Mouse (Mus musculus) forebrain, embryonic 15.5 days (tissue): ENCODE measurements around the gene Inka1. TPM values are rescaled to one million over a fixed set of nuclear protein-coding genes. Genes with fewer than 3 reads are reported as not detected.

Source experiments
- ATAC-seq: fragments of 200-750 bp; cut with Nextera tagmentation; replicated peaks from 2 replicates; pipeline ENCODE4 v1.8.0; 2017; ENCODE audit warnings: mild to moderate bottlenecking, moderate TSS enrichment, moderate library complexity
- H3K27ac ChIP-seq: fragments of 300-500 bp; sonication (generic); replicated peaks from 2 replicates; pipeline ENCODE4 v1.5.1; 2015; ENCODE audit warnings: mild to moderate bottlenecking, inconsistent platforms
- H3K27me3 ChIP-seq: fragments of 300-500 bp; sonication (generic); 2 replicates; pipeline ENCODE4 v1.6.1; 2015; ENCODE audit warnings: inconsistent platforms
- H3K36me3 ChIP-seq: fragments of 300-500 bp; sonication (generic); 2 replicates; pipeline ENCODE4 v1.6.1; 2015; ENCODE audit warnings: mild to moderate bottlenecking, inconsistent platforms
- H3K4me1 ChIP-seq: fragments of 300-500 bp; sonication (generic); 2 replicates; pipeline ENCODE4 v1.6.1; 2015; ENCODE audit warnings: inconsistent platforms
- H3K4me2 ChIP-seq: fragments of 300-500 bp; sonication (generic); replicated peaks from 2 replicates; pipeline ENCODE4 v1.6.1; 2015; ENCODE audit warnings: mild to moderate bottlenecking, inconsistent platforms
- H3K4me3 ChIP-seq: fragments of 300-500 bp; sonication (generic); 2 replicates; pipeline ENCODE4 v1.5.1; 2015; ENCODE audit warnings: mild to moderate bottlenecking, inconsistent platforms
- H3K9ac ChIP-seq: fragments of 300-500 bp; sonication (generic); replicated peaks from 2 replicates; pipeline ENCODE4 v1.6.1; 2015; ENCODE audit warnings: mild to moderate bottlenecking, inconsistent platforms
- H3K9me3 ChIP-seq: fragments of 300-500 bp; sonication (generic); 2 replicates; pipeline ENCODE4 v1.6.1; 2016; ENCODE audit warnings: inconsistent platforms
- WGBS: fragments of 180-500 bp; shearing (Covaris S2); methylation state at CpG from one replicate; pipeline ENCODE4 v1.1.7; 2015; ENCODE audit warnings: mixed read lengths; 5-methylcytosine and 5-hydroxymethylcytosine counted together
- polyA plus RNA-seq: library from polyadenylated mRNA; unstranded; fragments of >200 nt; fragmentation: Nextera tagmentation; extraction: Ambion mirVana; gene quantifications from 2 replicates; pipeline ENCODE4 v1.2.1, GENCODE M21; 2015

Inka1 gene
- polyA plus RNA-seq, 1 experiment from 2014 or later, result 12.8 TPM

DNA sequence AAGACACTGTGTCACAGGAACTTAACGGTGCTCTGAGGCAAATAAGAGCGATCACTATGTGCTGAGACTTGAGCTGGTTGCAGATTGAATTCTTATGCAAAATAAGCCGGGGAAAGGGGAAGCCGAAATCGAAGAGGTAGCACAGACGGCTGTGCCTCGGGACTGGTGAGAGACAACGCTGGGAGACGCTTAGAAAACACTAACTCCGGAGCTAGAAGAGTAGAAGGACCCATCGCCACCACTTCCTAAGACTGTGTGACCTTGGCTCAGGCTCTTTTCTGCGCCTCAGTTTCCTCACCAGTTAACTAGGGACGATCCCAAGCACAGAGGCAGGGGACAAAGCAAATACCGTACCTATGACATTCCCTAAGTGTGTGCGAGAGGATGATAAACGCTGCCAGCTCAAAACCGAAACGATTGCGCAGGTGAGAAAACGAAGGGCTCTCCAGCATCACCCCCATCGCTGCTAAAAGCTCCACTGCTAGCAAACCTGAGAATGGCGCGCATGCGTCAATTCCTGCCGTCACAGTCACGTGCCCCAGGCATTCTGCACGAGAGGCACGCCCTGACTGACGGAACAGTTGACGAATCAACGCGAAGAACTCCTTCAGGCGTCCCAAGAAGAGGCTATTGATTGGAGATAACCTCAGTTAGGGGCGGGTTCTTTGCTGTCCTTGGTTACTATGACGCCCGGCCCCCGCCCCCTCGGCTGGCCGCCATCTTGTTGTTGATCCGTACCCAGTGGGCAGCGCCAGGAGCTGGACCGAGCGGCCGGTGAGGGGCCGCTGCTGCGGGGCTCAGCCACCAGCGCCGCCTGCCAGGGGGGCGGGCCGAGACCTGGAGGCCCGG is 16.5 kb upstream of the Inka1 start, which contains the start of gene Ip6k1:
TSS of gene Ip6k1 (plus strand) at position 580 of the 849 bp plus-strand sequence.
- peak within 1 kb of the TSS; percentile 66 for H3K4me3 ChIP-seq
- no peaks in the 10 kb centered on the region for H3K9me3 ChIP-seq
- H3K9ac ChIP-seq, result peak within 1 kb of the TSS; percentile 93
- peaks cover 29% of the 10 kb centered on the region for H3K4me1 ChIP-seq
- WGBS, result under 1% methylated on average over 51 of the region's 51 CpGs
- H3K36me3 ChIP-seq, result no peaks in the 10 kb centered on the region
- H3K27me3 ChIP-seq, result no peaks in the 10 kb centered on the region
- peak; percentile 100 for ATAC-seq
- peak within 1 kb of the TSS; percentile 63 for H3K4me2 ChIP-seq
- H3K27ac ChIP-seq, result peak within 1 kb of the TSS; percentile 93

DNA sequence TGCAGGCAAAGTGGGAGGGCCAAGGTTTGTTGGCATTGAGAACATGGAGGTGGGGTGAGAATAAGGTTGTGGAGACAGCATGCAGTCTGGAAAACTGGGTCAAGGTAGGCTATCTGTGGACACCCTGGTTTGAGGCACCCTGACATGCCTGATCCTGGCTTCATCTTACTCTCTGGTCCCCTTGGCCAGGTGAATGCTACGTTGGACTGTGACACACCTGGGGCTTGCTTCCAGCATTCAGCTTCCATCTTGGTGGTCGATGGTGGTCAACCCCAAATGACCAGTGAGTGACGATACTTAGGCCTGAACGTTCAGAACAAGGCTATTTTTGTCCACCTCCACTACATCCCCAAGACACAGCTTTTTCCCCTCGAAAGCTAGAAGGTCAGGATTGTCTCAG is 10.4 kb upstream of the Inka1 start, which contains the start of gene Gm20662:
TSS of gene Gm20662 (plus strand) at position 301 of the 400 bp plus-strand sequence.
- Histone ChIP-seq H3K4me3 (no peak within 1 kb of the TSS), H3K4me2 (no peak within 1 kb of the TSS), H3K36me3 (no peaks in the 10 kb centered on the region), H3K4me1 (no peaks in the 10 kb centered on the region), H3K27me3 (no peaks in the 10 kb centered on the region), H3K27ac (no peak within 1 kb of the TSS), H3K9me3 (no peaks in the 10 kb centered on the region), H3K9ac (no peak within 1 kb of the TSS)
- no peak for ATAC-seq
- WGBS, result 87% methylated on average over 5 of the region's 5 CpGs

- H3K4me1 ChIP-seq, result no peaks in the 10 kb centered on the region
- ATAC-seq, result no peak
- no peak overlapping the region for H3K4me2 ChIP-seq
- no peak overlapping the region for H3K9ac ChIP-seq
- H3K36me3 ChIP-seq, result no peaks in the 10 kb centered on the region
- no peak overlapping the region for H3K27ac ChIP-seq
- H3K4me3 ChIP-seq, result no peak overlapping the region
- H3K9me3 ChIP-seq, result no peaks in the 10 kb centered on the region
- WGBS, result 93% methylated on average over 21 of the region's 21 CpGs
- no peaks in the 10 kb centered on the region for H3K27me3 ChIP-seq
Measured at GRCm38 (mm10) chr9:107995513-107995912, 9.8 kb upstream of the Inka1 start.

GRCm38 (mm10) chr9:107994464-107994863 is 8.8 kb upstream of the Inka1 start:
- no peak overlapping the region for H3K9ac ChIP-seq
- no peaks in the 10 kb centered on the region for H3K9me3 ChIP-seq
- no peak overlapping the region for H3K4me3 ChIP-seq
- H3K36me3 ChIP-seq, result no peaks in the 10 kb centered on the region
- no peaks in the 10 kb centered on the region for H3K27me3 ChIP-seq
- no peak overlapping the region for H3K4me2 ChIP-seq
- no peak overlapping the region for H3K27ac ChIP-seq
- no peak for ATAC-seq
- 73% methylated on average over 2 of the region's 2 CpGs for WGBS
- H3K4me1 ChIP-seq, result no peaks in the 10 kb centered on the region

DNA sequence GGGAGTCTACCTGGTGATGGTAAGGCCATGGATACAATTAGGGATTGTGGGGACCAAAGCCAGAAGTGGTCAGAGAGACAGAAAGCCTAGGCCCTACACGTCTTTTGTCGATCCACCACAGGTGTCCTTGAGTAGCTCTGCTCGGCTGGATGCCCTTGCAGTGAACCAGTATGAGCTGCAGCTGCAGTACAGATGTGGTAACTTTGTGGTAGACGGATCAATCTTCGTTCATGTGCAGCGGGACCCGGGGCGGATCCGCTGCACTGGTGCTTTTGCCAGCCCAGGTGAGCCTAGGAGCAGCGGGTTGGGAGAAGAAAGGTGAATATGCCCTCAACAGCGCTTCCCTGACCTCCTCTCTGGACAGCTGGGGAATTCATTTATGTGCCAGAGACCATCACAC is 7.3 kb upstream of the Inka1 start:
- H3K4me1 ChIP-seq, result no peaks in the 10 kb centered on the region
- WGBS, result 79% methylated on average over 11 of the region's 11 CpGs
- ATAC-seq, result no peak
- H3K27ac ChIP-seq, result no peak overlapping the region
- no peak overlapping the region for H3K9ac ChIP-seq
- H3K4me3 ChIP-seq, result no peak overlapping the region
- H3K4me2 ChIP-seq, result no peak overlapping the region
- H3K27me3 ChIP-seq, result no peaks in the 10 kb centered on the region
- no peaks in the 10 kb centered on the region for H3K9me3 ChIP-seq
- H3K36me3 ChIP-seq, result no peaks in the 10 kb centered on the region

- no peaks in the 10 kb centered on the region for H3K36me3 ChIP-seq
- H3K4me3 ChIP-seq, result no peak within 1 kb of the TSS
- 73% methylated on average over 2 of the region's 2 CpGs for WGBS
Measured at GRCm38 (mm10) chr9:107992197-107992596, 6.5 kb upstream of the Inka1 start, which contains the start of gene Cdhr4. TSS of gene Cdhr4 (plus strand) at chr9:107992497.

DNA sequence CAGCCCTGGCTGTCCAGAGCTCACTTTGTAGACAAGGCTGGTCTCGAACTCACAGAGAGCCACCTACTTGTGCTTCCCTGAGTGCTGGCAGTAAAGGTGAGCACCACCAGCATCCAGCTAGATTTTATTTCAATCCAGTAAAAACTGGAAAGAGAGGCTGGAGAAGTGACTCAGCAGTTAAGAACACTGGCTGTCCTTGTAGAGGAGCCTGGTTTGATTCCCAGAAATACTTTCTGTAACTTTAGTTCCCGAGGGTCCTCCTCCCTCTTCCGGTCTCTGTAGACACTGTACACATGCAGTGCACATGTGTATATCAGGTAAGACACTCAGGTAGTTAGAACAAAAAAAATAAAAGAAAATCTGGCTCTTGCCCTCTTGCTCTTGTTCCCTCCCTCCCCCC is 2.3 kb upstream of the Inka1 start:
- no peak for ATAC-seq
- no peak overlapping the region for H3K4me2 ChIP-seq

More at GRCm38 (mm10) chr9:107992197-107992596, 6.5 kb upstream of the Inka1 start, which contains the start of gene Cdhr4:
- no peak within 1 kb of the TSS for H3K9ac ChIP-seq
- H3K9me3 ChIP-seq, result no peaks in the 10 kb centered on the region
- no peak within 1 kb of the TSS for H3K4me2 ChIP-seq
- H3K27me3 ChIP-seq, result no peaks in the 10 kb centered on the region
- no peak within 1 kb of the TSS for H3K27ac ChIP-seq
- H3K4me1 ChIP-seq, result no peaks in the 10 kb centered on the region
- ATAC-seq, result no peak

GRCm38 (mm10) chr9:107986376-107986775 is 697 bp upstream of the Inka1 start:
- no peaks in the 10 kb centered on the region for H3K9me3 ChIP-seq
- no peak overlapping the region for H3K27ac ChIP-seq
- peaks cover 34% of the 10 kb centered on the region for H3K4me1 ChIP-seq
- peak; percentile 76 for ATAC-seq
- H3K4me3 ChIP-seq, result peak overlapping the region; percentile 53; the same call in 1 of the 2 replicates
- WGBS, result 7% methylated on average over 18 of the region's 18 CpGs
- peak overlapping the region; percentile 67 for H3K4me2 ChIP-seq
- H3K36me3 ChIP-seq, result no peaks in the 10 kb centered on the region
- H3K9ac ChIP-seq, result no peak overlapping the region
- H3K27me3 ChIP-seq, result no peaks in the 10 kb centered on the region; the same call in 1 of the 2 replicates

More for the DNA sequence above, 2.3 kb upstream of the Inka1 start:
- Histone ChIP-seq H3K4me1 (peaks cover 25% of the 10 kb centered on the region), H3K27me3 (no peaks in the 10 kb centered on the region; the same call in 1 of the 2 replicates), H3K4me3 (no peak overlapping the region), H3K9me3 (no peaks in the 10 kb centered on the region), H3K27ac (no peak overlapping the region), H3K36me3 (no peaks in the 10 kb centered on the region), H3K9ac (no peak overlapping the region)
- WGBS, result 81% methylated on average over 3 of the region's 3 CpGs

DNA sequence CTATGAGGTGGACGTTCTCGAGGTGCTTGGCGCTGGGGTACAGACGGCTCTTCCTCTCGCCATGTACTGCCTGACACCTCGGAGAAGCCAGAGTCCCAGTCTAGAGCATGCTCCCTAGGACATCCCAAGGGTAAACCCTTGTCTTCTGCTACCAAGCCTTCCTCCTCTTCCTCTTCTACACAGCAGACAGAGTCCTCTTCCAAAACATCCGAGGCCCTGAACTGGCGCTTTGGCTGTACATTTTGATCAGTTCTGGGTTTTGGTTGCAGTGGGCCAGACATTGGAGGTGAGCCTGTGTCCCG is 974 bp downstream of the Inka1 start:
- H3K4me3 ChIP-seq, result peak overlapping the region; percentile 53

GRCm38 (mm10) chr9:107984052-107984753 is 1.5 kb downstream of the Inka1 start:
- 80% methylated on average over 19 of the region's 19 CpGs for WGBS
- H3K4me3 ChIP-seq, result no peak overlapping the region
- no peak overlapping the region for H3K27ac ChIP-seq
- H3K36me3 ChIP-seq, result no peaks in the 10 kb centered on the region
- peaks cover 34% of the 10 kb centered on the region for H3K4me1 ChIP-seq
- ATAC-seq, result no peak
- no peak overlapping the region for H3K9ac ChIP-seq
- H3K9me3 ChIP-seq, result no peaks in the 10 kb centered on the region
- peak overlapping the region; percentile 67 for H3K4me2 ChIP-seq
- H3K27me3 ChIP-seq, result no peaks in the 10 kb centered on the region; the same call in 1 of the 2 replicates

More for the DNA sequence above, 974 bp downstream of the Inka1 start:
- no peaks in the 10 kb centered on the region for H3K36me3 ChIP-seq
- no peak for ATAC-seq
- H3K27ac ChIP-seq, result peak overlapping the region; percentile 28; the same call in 1 of the 2 replicates
- peak overlapping the region; percentile 44; the same call in 1 of the 2 replicates for H3K9ac ChIP-seq
- H3K9me3 ChIP-seq, result no peaks in the 10 kb centered on the region
- peak overlapping the region; percentile 67 for H3K4me2 ChIP-seq
- 68% methylated on average over 9 of the region's 9 CpGs for WGBS
- H3K27me3 ChIP-seq, result no peaks in the 10 kb centered on the region; the same call in 1 of the 2 replicates
- peaks cover 34% of the 10 kb centered on the region for H3K4me1 ChIP-seq

- peak overlapping the region; percentile 46 for H3K27ac ChIP-seq
- peaks cover 34% of the 10 kb centered on the region for H3K4me1 ChIP-seq
- H3K36me3 ChIP-seq, result no peaks in the 10 kb centered on the region
- ATAC-seq, result no peak
- no peak overlapping the region for H3K4me3 ChIP-seq
- no peaks in the 10 kb centered on the region; the same call in 1 of the 2 replicates for H3K27me3 ChIP-seq
- WGBS, result 45% methylated on average over 4 of the region's 4 CpGs
- H3K4me2 ChIP-seq, result 0 out of 2 replicates have a peak overlapping the region, but pooled peaks have one; percentile 15
- no peaks in the 10 kb centered on the region for H3K9me3 ChIP-seq
- no peak overlapping the region for H3K9ac ChIP-seq
Measured at GRCm38 (mm10) chr9:107983421-107983890, 2.2 kb downstream of the Inka1 start.
